Mouse (Mus musculus): ENCODE measurements around the gene Adra2a. TPM values are rescaled to one million over a fixed set of nuclear protein-coding genes. Genes with fewer than 3 reads are reported as not detected.

The Adra2a gene
- polyA plus RNA-seq, 1 experiment from 2014 or later: 1.5 TPM

GRCm38 (mm10) chr19:54098367-54098766, 54.4 kb downstream of the Adra2a start:
- 97% methylated on average over 3 of the region's 3 CpGs for WGBS
- Histone ChIP-seq H3K27me3 (ENCODE audit: control insufficient read depth, insufficient read depth, low read length) (no peaks in the 10 kb centered on the region), H3K4me2 (replicated peaks; ENCODE audit: low read depth, low read length) (no peak overlapping the region), H3K4me1 (ENCODE audit: control insufficient read depth, insufficient read depth, low read length) (no peaks in the 10 kb centered on the region), H3K4me3 (ENCODE audit: low read length) (no peak overlapping the region), H3K27ac (ENCODE audit: low read depth, low read length) (no peak overlapping the region), H3K9me3 (ENCODE audit: control insufficient read depth, low read length) (no peaks in the 10 kb centered on the region), H3K9ac (ENCODE audit: low read depth, low read length) (no peak overlapping the region), H3K36me3 (ENCODE audit: control insufficient read depth, insufficient read depth, low read length) (no peaks in the 10 kb centered on the region)
- ATAC-seq (ENCODE audit: low FRiP score, low TSS enrichment): no peak

Other genes with a start within 250 kb of the Adra2a start
- gene Pdcd4, start 151.9 kb upstream of the Adra2a start, polyA plus RNA-seq (2014; fragmentation: Nextera tagmentation; extraction: Ambion mirVana): 134 and 136 TPM in 2 replicates
- 34.3 and 59.6 TPM in 2 replicates for gene Shoc2, start 99.8 kb upstream of the Adra2a start, polyA plus RNA-seq (2014; fragmentation: Nextera tagmentation; extraction: Ambion mirVana)
- gene Bbip1, start 99.5 kb upstream of the Adra2a start, polyA plus RNA-seq (2014; fragmentation: Nextera tagmentation; extraction: Ambion mirVana): 96.8 and 137 TPM in 2 replicates